Mouse (Mus musculus): ENCODE measurements around the gene Spock2. TPM values are rescaled to one million over a fixed set of nuclear protein-coding genes. Genes with fewer than 3 reads are reported as not detected.

Spock2 gene
- polyA plus RNA-seq, 1 experiment: 3.1 TPM

Other genes starting within 250 kb of the Spock2 start
- 68.2 and 87.1 TPM in 2 replicates for gene Dnajb12, start 226.7 kb upstream of the Spock2 start, polyA plus RNA-seq (2012; ENCODE audit: insufficient read depth, low replicate concordance)
- 33.2 and 44.6 TPM in 2 replicates for gene Ddit4, start 154.4 kb upstream of the Spock2 start, polyA plus RNA-seq (2012; ENCODE audit: insufficient read depth, low replicate concordance)
- gene Ascc1, start 103.4 kb upstream of the Spock2 start, polyA plus RNA-seq (2012; ENCODE audit: insufficient read depth, low replicate concordance): 126 and 233 TPM in 2 replicates
- gene Anapc16, start 103.1 kb upstream of the Spock2 start, polyA plus RNA-seq (2012; ENCODE audit: insufficient read depth, low replicate concordance): 73.7 and 169 TPM in 2 replicates
- gene Chst3, start 113.0 kb downstream of the Spock2 start, polyA plus RNA-seq (2012; ENCODE audit: insufficient read depth, low replicate concordance): not detected in 2 replicates
- gene Psap, start 171.4 kb downstream of the Spock2 start, polyA plus RNA-seq (2012; ENCODE audit: insufficient read depth, low replicate concordance): 220 and 417 TPM in 2 replicates
- gene Vsir, start 240.6 kb downstream of the Spock2 start, polyA plus RNA-seq (2012; ENCODE audit: insufficient read depth, low replicate concordance): 29.9 and 107 TPM in 2 replicates

All from megakaryocyte, embryonic 14.5 days (primary cell).